Comparison of ENCODE assay signal across 22 mouse cellular contexts in genomic region chr5:125028911-125029310, GRCm38 (mm10). TPM values are rescaled to one million over a fixed set of nuclear protein-coding genes. Genes with fewer than 3 reads are reported as not detected.
A peak's percentile ranks its signal among the peaks of the same experiment; 100 is the strongest.
DNase-seq lines count a peak whose midpoint lies in the region; ATAC-seq and TF ChIP-seq lines count a peak whose summit lies in the region.
"Had no signal": no experiment of that assay in that cellular context is flagged by ENCODE, and none has a peak within 500 bp of the region (broad histone marks: within the 10 kb centered on the region; RNA-seq: fewer than 3 reads in every experiment).

No protein-coding gene starts in this region.

- peak; percentile 91 for DNase-seq in heart, adult 11 months
- DNase-seq in heart, postnatal 36 days = no peak
- no peak for DNase-seq in layer of hippocampus, adult 2 months (ENCODE audit: low spot score in 2 of 2)
- no peak for DNase-seq in layer of hippocampus, adult 11-12 months (ENCODE audit: low spot score)
- DNase-seq in lung, postnatal 0 days (ENCODE audit: low spot score) = no peak
- DNase-seq: adrenal gland, adult 8-10 months; adrenal gland, postnatal 14 days; adrenal gland, postnatal 36 days; B cell, adult 2 months; cerebellum, adult 11-12 months; cerebellum, adult 2 months; cerebellum, adult 9-10 months had no signal

- H3K4me1 ChIP-seq in E14TG2a.4 (replicated peaks; ENCODE audit: low read depth, low read length) = peaks cover 33% of the 10 kb centered on the region
- no peaks in the 10 kb centered on the region for H3K4me1 ChIP-seq in lung, postnatal 0 days (ENCODE audit: insufficient read depth, low read depth, low read length)
- H3K4me1 ChIP-seq: embryonic facial prominence, embryonic 10.5 days; embryonic facial prominence, embryonic 12.5 days; forebrain, embryonic 13.5 days; forebrain, embryonic 15.5 days had no signal

- peaks cover 96% of the 10 kb centered on the region for H3K36me3 ChIP-seq in E14TG2a.4 (ENCODE audit: insufficient read depth, low read length)
- peaks cover 39% of the 10 kb centered on the region for H3K36me3 ChIP-seq in myocyte (ENCODE audit: control insufficient read depth, insufficient read depth)
- H3K36me3 ChIP-seq in lung, postnatal 0 days (ENCODE audit: insufficient read depth, low read length) = peaks cover 88% of the 10 kb centered on the region

- 99% methylated on average over 20 of the region's 20 CpGs for WGBS in lung, postnatal 0 days

- intact Hi-C loops in heart, postnatal 36 days (cut with DNase I) = no loop called here

- TF ChIP-seq CTCF in layer of hippocampus, adult 2 months (conservative IDR thresholded peaks at IDR 0.05) = no peak
- no peak for TF ChIP-seq CTCF in E14TG2a.4 (conservative IDR thresholded peaks at IDR 0.05; ENCODE audit: low read length)
- TF ChIP-seq CTCF in lung, postnatal 0 days (IDR thresholded peaks at IDR 0.05) = no peak

- H3K4me2 ChIP-seq in myocyte (ENCODE audit: low read depth) = no peak overlapping the region
- no peak overlapping the region for H3K4me2 ChIP-seq in lung, postnatal 0 days (replicated peaks; ENCODE audit: low read depth, low read length)
- H3K4me2 ChIP-seq: embryonic facial prominence, embryonic 12.5 days; forebrain, embryonic 13.5 days; forebrain, embryonic 15.5 days had no signal

- H3K27me3 ChIP-seq in E14TG2a.4 (ENCODE audit: insufficient read depth, low read length) (no peaks in the 10 kb centered on the region), myocyte (ENCODE audit: control insufficient read depth, insufficient read depth, insufficient read length) (no peaks in the 10 kb centered on the region)
- H3K27me3 ChIP-seq in lung, postnatal 0 days (replicated peaks; ENCODE audit: insufficient read depth, low read length) = no peaks in the 10 kb centered on the region
- H3K27me3 ChIP-seq: CH12.LX; embryonic facial prominence, embryonic 12.5 days; forebrain, embryonic 13.5 days; forebrain, embryonic 15.5 days; Patski had no signal

- H3K27ac ChIP-seq in layer of hippocampus, adult 2 months = peak overlapping the region; percentile 75
- no peak overlapping the region for H3K27ac ChIP-seq in lung, postnatal 0 days (ENCODE audit: low read length)
- H3K27ac ChIP-seq: embryonic facial prominence, embryonic 10.5 days; embryonic facial prominence, embryonic 12.5 days; forebrain, embryonic 13.5 days; forebrain, embryonic 15.5 days had no signal

- H3K9ac ChIP-seq in lung, postnatal 0 days (replicated peaks; ENCODE audit: low read depth) = no peak overlapping the region
- H3K9ac ChIP-seq: embryonic facial prominence, embryonic 12.5 days; forebrain, embryonic 13.5 days; forebrain, embryonic 15.5 days had no signal

- H3ac ChIP-seq in myocyte (ENCODE audit: control insufficient read depth, insufficient read length) = no peak overlapping the region

- TF ChIP-seq POLR2A in myocyte (IDR thresholded peaks at IDR 0.05; ENCODE audit: insufficient read length, low read depth) = peak; percentile 36

- H3K79me2 ChIP-seq in myocyte (ENCODE audit: control insufficient read depth, insufficient read depth) = no peaks in the 10 kb centered on the region

- no peak for ATAC-seq in lung, postnatal 0 days
- ATAC-seq: activated CD4-positive, CD25-positive, alpha-beta regulatory T cell, adult 4 months; CD4-positive, CD25-positive, alpha-beta regulatory T cell, adult 4 months; forebrain, embryonic 13.5 days; forebrain, embryonic 15.5 days; Patski had no signal

- no peak overlapping the region for H3K4me3 ChIP-seq in layer of hippocampus, adult 2 months
- H3K4me3 ChIP-seq in E14TG2a.4 (replicated peaks; ENCODE audit: low read length) = peak overlapping the region; percentile 41
- no peak overlapping the region for H3K4me3 ChIP-seq in myocyte
- H3K4me3 ChIP-seq in lung, postnatal 0 days (ENCODE audit: low read depth, low read length) = no peak overlapping the region
- H3K4me3 ChIP-seq: embryonic facial prominence, embryonic 10.5 days; embryonic facial prominence, embryonic 12.5 days; forebrain, embryonic 13.5 days; forebrain, embryonic 15.5 days had no signal

- H3K9me3 ChIP-seq in E14TG2a.4 (ENCODE audit: low read length) = no peaks in the 10 kb centered on the region
- H3K9me3 ChIP-seq in lung, postnatal 0 days (ENCODE audit: low read length) = no peaks in the 10 kb centered on the region
- H3K9me3 ChIP-seq: embryonic facial prominence, embryonic 10.5 days; embryonic facial prominence, embryonic 12.5 days; forebrain, embryonic 13.5 days; forebrain, embryonic 15.5 days had no signal

- no peak for TF ChIP-seq EP300 in lung, postnatal 0 days (IDR thresholded peaks at IDR 0.05)

TF ChIP-seq in myocyte, 11 proteins besides CTCF, POLR2A, EP300 and RAD21:
- TF ChIP-seq SRF (IDR thresholded peaks at IDR 0.05; ENCODE audit: control insufficient read depth, insufficient read length, low read depth) = no peak
- TF ChIP-seq POLR2AphosphoS2 (IDR thresholded peaks at IDR 0.05; ENCODE audit: insufficient read length, low read depth) = peak; percentile 25

RNA-seq across cellular contexts. Expression of gene Rflna, which starts 25.9 kb away (rescaled TPM):
- under 1 TPM in 1 of 2 experiments, not detected in 1; 0.47 TPM for total RNA-seq in heart, postnatal 36 days (2021)
- under 1 TPM; 0.44 to 0.83 TPM for total RNA-seq in layer of hippocampus, adult 2 months (2021)
- 0.32 TPM for polyA plus RNA-seq in myocyte (2012; fragmentation: generic; extraction: Trizol)
- polyA plus RNA-seq in lung, postnatal 0 days (2015; fragmentation: Nextera tagmentation; extraction: Ambion mirVana) = 15.6 and 17.1 TPM in 2 replicates
- polyA plus RNA-seq: CD4-positive, CD25-positive, alpha-beta regulatory T cell, adult 4 months had no signal
